Mouse (Mus musculus): ENCODE measurements around the gene Chdh.

The Chdh gene

DNA sequence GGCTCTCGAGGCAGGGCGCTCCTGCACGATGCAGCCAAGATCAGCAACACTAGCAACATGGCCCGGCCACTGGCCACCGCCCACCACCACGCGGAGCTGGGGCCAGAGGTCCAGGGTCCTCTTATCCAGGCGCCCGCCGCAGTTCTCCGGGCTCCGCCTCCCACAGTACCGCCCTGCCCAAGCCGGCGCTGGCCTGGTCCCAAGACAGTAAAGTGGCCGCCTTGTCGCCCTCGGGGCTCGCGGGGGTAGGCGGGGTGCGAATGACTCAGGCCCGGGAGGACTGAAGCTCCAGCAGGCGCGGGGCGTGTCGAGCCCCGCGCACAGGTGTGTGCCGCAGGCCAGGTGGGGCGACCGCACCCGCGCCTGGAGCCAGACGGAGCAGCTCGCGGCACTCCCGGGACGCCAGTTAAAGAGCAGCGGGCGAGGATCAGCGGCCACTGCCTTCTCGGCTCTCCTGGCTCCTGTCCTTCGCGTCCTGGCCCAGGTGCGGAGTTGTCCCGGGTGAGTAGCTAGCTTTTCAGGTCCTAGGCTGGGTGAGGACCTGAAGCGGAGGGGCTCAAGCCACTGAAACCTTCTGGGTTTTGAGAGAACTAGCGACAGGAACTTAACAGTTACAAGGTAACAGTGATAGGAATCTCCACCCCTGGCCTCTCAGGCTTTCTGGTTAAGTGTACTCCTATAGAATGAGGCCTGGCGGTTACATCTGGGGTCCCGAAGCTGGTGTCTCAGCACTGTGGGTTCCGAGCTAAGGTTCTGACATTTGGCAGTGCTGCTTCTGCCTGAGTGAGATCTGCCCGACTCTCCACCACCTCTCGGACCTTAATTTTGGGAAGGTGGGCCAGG, at the start of gene Chdh, which contains the start of gene Il17rb:
Gene Chdh (plus strand): TSS at position 291 of the 843 bp plus-strand sequence.
Gene Il17rb (minus strand): TSS at position 164 of the 843 bp plus-strand sequence.
- peak; percentile 54 for DNase-seq (ENCODE audit: extremely low spot score, low spot score)

DNA sequence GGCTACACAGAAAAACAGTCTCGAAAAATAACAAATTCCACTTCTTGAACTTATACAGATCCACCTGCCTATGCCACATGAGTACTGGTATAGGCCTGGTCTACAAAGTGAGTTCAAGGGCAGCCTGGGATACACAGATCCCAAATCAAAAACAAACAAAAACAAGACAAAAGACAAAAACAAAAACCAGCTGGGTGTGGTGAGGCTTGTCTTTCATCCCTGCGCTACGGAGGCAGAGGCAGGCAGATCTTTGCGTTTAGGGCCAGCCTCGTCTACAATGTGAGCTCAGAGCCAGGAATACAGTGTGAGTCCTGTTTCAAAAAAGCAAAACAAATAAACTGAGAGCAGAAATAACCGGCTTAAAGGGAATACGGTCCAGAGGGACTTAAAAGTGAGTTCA, 41.2 kb upstream of the Chdh start:
- DNase-seq (ENCODE audit: extremely low spot score, low spot score), result no peak

DNA sequence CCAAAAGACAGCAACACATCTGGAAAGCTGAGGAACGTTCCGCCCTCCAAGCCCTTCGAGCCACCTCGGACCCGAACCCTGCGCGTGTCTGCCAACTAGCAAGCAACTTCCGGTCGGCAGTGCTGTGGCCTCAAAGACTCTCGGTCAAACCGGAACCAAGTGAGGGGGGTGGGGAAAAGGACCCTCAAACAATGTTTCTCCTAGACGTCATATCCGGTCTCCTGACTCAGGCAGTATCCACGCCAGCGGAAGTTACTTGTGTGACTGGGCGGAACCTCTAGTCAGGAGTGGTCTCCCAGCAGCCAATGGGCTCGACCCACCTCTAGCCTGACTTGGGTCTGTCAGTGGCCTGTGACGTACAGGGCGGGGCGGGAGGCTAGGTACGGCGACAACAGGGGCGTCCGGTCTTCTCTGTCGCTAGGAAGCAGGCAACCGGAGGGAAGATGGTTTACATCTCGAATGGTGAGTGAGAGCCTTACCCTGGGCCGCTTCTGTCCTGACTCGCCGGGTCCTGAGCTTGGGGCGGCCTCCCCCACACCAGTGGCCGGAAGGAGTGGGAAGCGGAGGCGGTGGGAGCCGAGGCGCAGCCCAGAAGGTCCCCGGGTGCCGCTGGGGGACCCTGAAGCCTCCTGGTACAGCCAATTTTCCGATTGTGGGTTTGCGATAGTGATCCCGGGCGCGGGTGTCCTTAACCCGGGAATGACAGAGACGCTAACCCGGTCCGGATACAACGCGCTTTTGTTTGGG, 40.6 kb upstream of the Chdh start, which contains the start of gene Selenok:
Gene Selenok (plus strand): TSS at position 234 of the 747 bp plus-strand sequence.
- peak; percentile 92 for DNase-seq (ENCODE audit: extremely low spot score, low spot score)

DNA sequence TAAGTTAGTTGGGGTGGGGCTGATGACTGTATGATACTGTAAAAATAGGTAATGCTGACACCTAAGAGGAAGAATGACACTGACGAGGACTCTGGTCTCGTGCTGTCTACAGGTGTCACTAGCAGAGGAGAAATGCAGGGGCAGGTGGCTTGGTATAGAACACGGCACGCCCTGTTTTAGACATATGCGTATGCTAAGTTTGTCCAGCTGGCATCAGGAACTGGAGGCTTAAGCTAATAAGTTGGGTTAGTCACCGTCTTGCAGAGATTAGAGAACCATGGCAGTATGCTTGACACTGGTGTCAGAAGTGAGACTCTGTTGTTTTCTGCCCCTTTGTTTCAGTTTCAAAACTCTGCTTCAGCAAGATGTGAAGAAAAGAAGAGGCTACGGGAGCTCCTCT, 37.4 kb upstream of the Chdh start:
- DNase-seq (ENCODE audit: extremely low spot score, low spot score), result no peak

DNA sequence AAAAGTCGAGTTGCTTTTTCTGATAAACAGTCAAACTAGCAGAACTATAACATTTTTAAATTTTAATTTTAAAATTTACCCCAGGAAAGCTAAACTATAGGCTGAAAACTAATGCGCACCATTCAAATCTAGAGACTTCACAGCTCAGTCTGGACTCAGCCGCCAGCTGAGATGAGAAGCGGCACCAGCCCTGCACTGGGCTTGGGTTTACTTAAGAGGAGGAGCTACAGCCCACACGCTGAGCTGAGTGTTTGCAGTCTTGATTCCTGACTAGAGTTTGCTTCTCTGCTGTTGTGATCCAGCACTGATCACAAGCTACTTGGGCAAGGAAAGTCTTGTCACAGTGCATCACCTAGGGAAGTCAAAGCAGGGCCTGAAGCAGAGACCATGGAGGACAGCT, 36.8 kb upstream of the Chdh start:
- no peak for DNase-seq (ENCODE audit: extremely low spot score, low spot score)

DNA sequence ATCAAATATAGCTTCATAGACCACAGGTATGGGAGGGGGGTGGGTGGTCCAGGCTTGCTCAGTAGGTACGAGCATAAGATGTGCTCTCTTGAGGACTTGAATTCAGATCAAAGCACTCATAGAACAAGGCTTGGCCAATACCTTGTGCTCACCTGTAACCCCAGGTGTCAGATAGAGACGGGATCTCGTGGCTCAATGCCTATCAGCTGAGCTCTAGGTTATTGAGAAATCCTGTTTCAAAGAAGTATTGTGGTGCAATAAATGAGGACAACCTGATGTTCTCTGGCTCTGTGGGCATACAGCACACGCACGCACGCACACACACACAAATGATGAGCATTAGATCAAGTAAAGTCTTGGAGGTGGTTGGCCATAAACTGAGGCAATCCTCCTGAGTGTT, 31.9 kb upstream of the Chdh start:
- DNase-seq (ENCODE audit: extremely low spot score, low spot score), result no peak

DNA sequence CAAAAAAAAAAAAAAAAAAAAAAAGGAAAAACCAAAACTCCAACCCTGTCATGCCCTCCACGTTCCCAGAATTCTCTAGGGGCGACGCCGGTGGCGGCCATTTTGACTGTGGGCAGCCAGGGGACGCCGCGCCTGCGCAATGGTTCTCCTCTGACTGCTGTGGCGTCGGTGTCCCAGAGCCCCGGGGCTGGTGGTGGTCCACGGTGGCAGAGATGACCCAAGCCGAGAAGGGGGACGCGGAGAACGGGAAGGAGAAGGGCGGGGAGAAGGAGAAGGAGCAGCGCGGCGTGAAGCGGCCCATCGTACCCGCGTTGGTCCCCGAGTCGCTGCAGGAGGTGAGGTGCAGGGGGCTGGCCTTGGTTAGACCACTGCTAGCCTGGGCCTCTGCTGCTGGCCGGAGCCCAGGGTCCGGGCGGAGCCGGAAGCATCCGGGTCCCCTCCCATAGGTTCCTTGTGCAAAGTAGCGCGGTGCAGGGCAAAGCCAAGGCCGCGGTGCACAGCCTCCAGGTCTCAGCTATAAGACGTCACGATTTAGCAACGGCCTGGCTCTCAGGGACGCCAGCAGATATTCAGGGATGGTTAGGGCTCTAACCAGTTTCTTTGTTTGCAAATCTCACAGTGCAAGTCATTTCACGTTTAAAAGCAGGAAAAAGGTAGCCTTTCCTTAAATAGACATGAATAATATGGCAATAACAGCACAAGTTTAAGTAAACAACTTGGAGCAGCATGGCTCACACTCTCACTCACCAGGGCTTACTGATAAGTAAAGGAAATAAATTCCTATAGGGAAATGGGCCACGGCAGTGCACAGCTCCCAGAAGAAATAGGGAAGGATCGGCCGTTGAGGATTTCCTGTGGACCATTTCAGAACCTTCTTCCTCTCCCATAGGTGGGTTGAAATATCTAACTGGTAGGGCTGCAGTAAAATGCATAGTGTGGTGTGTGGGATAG, 30.3 kb upstream of the Chdh start, which contains the start of gene Actr8:
Gene Actr8 (plus strand): TSS at position 84 of the 951 bp plus-strand sequence.
- DNase-seq (ENCODE audit: extremely low spot score, low spot score), result peak; percentile 97

DNA sequence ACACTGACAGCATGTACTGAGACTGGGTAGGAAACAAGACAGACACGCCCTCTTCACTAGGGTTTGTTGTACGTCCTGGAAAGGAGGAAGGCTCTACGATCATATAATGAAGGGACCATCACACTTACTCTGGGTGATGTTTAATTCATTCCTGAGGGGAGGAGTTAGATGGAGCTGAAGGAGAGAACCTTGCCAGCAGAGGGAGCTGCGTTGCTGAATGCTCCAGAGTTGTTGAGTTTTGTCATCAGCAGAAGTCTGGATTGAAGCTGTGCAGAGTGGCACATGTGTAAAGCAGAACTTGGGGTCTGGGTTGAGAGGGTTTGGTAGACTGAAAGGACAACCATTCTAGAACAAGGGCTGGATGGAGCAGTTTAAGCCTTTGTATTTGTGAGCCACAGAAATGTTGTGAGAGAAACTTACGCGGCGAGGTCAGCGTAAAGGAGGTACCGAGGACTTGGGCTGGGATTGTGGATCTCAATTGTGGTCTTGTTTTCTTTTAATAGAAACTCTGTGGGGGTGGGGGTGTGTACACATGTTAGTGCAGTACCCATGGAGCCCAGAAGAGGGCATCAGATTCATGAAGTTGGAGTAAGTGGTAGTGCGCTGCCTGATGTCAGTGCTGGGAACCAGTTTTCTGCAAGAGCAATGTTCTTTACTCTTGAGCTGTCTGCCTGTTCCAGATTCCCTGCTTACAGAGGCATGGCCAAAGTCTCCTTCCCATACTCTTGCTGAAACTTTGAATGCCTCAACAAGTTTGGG, 28.2 kb upstream of the Chdh start:
- no peak for DNase-seq (ENCODE audit: extremely low spot score, low spot score)

DNA sequence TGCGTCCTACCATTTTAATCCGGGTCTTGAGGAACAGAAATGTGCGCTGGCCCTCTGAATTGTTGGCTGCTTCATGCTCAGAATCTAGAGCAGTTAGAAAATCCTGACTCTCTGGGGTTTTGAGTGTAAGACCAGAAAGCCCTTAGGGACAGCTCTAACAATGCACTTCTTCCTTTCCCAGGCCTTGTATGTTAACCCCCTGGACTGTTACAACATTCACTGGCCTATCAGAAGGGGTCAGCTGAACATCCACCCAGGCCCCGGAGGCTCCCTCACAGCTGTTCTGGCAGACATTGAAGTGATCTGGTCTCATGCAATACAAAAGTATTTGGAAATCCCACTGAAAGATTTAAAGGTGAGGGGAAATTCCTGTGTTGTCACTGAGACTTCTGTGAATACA, 22.7 kb upstream of the Chdh start:
- no peak for DNase-seq (ENCODE audit: extremely low spot score, low spot score)

DNA sequence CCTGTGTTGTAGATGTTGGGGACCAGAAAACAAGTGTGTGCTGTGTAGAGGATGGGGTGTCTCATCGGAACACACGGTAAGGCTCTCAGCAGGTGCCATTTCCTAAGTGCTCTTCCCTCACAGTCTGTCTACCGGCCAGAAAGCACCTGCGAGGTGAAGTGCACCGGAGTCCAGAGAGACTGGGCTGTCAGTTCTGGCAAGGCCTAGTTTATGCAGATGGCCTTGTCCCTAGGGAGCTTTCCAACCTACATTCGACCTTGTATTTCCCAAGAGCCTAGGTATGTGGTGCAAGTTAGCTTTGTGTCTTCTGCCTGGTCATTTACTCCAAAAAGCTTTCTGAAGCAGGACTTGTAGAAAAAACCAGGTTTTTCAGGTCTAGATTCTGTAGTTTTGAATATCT, 21.5 kb upstream of the Chdh start:
- no peak for DNase-seq (ENCODE audit: extremely low spot score, low spot score)

DNA sequence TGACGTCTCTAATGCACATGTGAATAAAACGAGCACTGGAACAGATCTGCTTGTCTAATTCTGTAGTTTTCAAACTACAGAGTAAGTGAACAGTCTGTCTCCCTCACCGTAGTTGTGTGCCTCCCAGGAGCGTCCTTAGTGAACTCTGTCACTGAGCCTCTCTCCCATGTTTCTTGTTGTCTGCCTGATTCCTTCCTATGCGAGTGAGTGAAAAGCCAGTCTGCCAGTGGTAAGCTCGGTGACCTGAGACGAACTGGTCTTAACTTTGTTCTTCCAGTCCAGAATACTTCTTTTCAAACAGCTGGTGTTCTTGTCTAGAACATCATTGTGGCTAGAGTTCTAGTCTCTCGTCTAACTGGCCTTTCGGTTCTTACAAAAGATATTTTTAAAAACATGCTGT, 21.1 kb upstream of the Chdh start:
- no peak for DNase-seq (ENCODE audit: extremely low spot score, low spot score)

DNA sequence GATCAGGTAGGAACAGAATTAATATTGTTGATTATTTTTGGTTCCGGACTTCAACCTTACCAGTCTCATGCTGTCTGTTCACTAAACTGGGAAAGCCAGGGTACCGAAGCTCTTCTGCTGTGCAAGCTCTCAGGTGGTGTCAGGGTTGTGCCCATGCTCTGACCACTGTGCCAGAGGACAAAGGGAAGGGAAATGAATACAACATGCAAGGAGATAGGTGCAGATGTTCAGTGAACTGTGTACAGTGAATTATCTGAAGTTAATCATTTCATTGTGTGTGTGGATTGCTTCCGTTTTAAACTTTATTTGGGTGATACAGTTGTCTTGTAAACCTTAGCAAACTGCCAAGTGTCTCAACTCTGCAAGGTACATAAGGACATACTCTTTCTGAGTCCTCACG, 20.5 kb upstream of the Chdh start:
- no peak for DNase-seq (ENCODE audit: extremely low spot score, low spot score)

DNA sequence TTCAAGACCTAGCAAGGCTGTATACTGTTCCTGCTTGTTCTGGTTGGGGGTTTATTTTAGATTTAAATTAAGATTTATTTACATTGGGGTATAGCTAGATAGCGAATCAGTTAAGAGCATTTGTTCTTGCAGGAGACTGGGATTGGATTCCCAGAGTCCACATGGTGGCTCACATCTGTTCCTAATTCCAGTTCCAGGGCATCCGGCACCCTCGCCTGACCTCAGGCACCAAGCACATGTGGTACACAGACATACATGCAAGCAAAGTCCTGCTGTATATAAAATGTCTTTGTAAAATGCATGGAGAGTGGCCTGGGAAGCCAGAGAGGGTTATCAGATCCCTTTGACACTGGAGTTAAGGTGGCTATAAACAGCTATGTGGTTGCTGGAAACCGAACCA, 13.8 kb upstream of the Chdh start:
- DNase-seq (ENCODE audit: extremely low spot score, low spot score), result peak; percentile 44

DNA sequence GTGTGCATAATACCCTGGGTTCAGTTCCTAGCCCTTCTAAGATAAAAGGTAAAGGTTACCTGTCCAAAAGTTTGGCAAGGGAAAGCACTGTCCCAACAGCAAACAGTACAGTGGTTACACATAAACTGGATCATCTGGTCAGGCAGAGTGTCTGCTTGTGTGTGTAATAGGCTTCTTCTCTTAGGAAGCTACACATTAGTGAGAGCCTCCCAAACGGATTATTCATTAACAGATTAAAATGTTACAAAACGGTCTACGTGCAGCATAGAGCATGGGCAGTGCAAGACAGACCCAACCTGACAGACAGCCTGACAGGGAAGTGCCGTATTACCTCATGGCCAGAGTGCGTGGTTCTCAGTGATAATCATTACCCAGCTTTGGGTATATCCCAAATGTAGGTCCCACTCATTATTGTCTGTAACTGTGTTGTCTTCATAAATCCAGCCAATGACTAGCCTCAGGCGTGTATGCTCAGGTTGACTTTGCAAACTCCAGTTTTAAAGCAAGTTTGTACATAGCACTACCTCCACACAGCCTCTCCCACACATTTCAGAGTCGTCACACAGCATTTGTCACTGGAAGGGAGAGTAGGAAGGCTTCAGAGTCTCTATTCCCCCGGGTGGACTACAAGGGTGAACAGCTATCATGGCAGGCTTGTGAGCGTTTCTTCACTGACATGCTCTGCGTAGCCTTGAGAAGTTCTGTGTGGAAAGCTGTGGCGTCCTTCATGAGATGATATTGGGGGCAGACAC, 12.6 kb upstream of the Chdh start:
- DNase-seq (ENCODE audit: extremely low spot score, low spot score), result no peak

DNA sequence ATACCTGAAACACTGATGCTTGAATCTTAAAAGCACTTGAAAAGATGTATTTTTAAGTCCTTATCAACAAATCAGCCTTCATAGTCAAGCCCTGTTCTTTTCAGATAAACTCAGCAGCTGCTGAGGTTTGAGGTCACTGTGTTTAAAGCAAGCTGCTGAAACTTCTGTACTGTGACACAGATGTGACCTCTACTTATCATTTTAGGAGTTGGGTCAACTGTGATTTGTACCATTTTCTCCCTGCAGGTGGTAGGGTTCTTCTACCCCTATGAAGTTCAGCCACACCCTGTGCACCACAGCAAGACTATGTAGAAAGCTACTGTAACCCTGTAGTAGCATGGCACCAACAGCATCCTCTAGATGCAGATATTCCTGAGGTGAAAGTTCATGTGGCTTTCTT, 11.5 kb upstream of the Chdh start:
- DNase-seq (ENCODE audit: extremely low spot score, low spot score), result no peak

DNA sequence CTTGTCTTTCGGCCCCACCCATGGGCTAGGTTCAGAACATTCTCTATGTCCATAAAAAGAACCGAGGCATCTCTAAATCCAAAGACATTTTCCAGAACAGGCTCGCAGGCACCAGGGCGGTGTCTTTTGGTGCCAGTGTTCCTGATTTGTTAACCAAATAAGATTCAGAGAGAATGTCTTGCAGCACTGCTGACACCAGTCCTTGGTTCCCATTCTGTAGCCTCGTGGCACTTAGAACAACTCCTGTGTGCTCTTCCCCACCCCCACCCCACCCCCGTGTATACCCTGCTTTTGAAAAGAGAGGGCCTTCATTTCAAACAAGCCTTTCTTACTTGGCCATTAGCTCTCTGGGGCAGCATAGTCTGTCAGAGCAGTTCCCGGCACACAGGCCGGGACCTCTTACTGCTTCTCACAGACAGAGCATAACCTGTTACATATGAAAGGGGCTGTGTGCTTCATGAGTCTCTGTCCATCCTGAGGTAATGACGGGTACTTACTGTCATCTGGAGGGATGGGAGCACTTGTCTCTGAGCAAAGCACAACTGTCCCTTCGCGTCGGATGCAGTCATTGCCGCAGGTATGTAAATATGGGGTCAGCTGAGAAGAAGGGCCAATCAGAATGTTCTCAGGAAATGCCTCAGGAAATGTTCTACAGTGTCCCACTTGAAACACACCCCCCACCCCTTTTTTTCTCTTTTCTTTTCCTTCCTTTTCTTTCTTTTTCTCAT, 9.9 kb upstream of the Chdh start:
- no peak for DNase-seq (ENCODE audit: extremely low spot score, low spot score)

DNA sequence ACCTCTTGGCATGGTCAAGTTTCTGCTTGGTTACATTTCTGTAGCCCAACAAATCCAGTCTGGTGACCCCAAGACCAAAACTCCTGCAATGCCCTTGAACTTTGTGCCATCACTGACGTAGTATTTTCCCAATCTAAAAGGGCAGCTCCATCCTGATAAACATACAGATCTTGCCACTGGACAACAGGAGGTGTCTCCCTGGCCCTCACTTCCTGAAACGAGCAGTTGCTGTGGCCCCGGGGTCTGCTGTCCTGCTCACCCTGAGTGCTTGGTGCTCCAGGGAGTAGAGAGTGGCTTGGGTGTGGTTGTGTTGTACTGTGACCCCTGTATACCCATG, 9.4 kb upstream of the Chdh start:
- no peak for DNase-seq (ENCODE audit: extremely low spot score, low spot score)

DNA sequence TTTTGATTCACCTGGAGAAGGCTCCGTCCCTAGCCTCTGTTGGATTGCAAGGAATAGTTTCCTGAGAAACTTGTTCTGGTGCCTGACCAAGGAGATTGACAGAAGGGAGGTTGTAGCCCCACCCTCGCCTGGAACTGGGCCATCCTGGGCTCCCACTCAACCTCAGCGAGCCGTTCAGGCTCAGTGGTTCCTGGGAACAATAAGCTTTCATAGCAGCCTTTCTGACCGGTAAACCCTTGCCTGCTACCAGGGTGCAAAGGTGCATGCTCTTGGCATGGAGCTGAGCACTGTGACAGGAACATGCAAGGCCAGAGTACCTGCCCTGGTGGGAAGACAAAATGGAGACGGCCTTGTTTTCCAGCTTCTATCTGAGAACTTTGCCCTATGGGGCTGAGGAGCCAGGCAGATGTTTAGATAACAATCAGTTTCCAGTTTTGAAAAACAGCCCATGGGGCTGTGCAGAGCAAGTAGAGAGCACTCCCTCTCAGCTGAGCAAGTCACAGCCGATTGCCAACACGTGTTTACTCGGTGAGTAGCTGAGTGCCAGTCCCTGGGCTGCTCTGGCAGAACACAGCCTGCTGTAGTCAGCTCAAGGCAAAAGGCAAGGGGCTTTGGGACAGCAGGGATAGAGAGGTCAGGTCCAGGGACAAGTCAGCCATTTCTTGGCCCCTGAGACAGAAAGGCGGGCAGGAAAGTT, 1.2 kb downstream of the Chdh start:
- DNase-seq (ENCODE audit: extremely low spot score, low spot score), result no peak

All from neural tube, embryonic 10.5 days (tissue).